Mouse (Mus musculus) E14TG2a.4 (cell line): ENCODE data around the gene Cntd1.

Experiments used
- CTCF ChIP-seq: conservative IDR thresholded peaks from 2 replicates; pipeline ENCODE4 v1.5.1; 2014; ENCODE audit warnings: low read length
- NANOG ChIP-seq: IDR thresholded peaks from 2 replicates; pipeline ENCODE4 v1.6.1; 2014; ENCODE audit warnings: borderline replicate concordance, low read length, mixed read lengths

DNA sequence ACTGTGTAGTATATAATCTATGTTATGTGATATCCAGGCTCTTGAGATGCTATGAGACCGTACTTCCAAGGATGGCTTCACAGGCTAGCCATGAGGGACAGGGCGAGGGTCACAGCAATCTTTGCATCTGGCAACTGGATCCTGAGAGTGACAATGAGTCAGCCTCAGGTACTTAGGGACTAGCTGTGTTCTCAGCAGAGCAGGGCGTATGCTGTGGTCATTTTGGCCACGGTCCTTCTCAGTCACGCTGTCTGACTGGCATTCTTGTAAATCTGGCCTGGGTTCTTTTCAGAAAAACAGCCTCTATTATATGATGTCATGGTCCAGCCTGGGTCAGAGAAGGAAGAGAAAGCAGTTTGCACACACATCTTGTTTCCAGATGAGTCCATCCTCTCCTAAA lies 42.0 kb upstream of the Cntd1 start:
- TF ChIP-seq CTCF (no peak), NANOG (no peak)
